Mouse (Mus musculus): Measurements from ENCODE around the gene Lmx1a. TPM values are rescaled to one million over a fixed set of nuclear protein-coding genes. Genes with fewer than 3 reads are reported as not detected.

The Lmx1a gene
- total RNA-seq, 2 experiments from 2014 or later, result 0.08 TPM; not detected in 1

- no peak for DNase-seq (ENCODE audit: low spot score in 2 of 2)
These were observed 4.6 kb downstream of the Lmx1a start for GRCm38 (mm10) chr1:167693499-167694240.

- DNase-seq (ENCODE audit: low spot score in 2 of 2), result no peak
These were observed 5.7 kb downstream of the Lmx1a start for GRCm38 (mm10) chr1:167694731-167695130.

GRCm38 (mm10) chr1:167695910-167696459, 6.9 kb downstream of the Lmx1a start:
- no peak for DNase-seq (ENCODE audit: low spot score in 2 of 2)

GRCm38 (mm10) chr1:167699706-167700105, 10.7 kb downstream of the Lmx1a start:
- DNase-seq (ENCODE audit: low spot score in 2 of 2), result no peak

GRCm38 (mm10) chr1:167700221-167700620, 11.2 kb downstream of the Lmx1a start:
- DNase-seq (ENCODE audit: low spot score in 2 of 2), result no peak

- no peak for DNase-seq (ENCODE audit: low spot score in 2 of 2)
These were observed 16.5 kb downstream of the Lmx1a start for GRCm38 (mm10) chr1:167705527-167705926.

- DNase-seq (ENCODE audit: low spot score in 2 of 2), result no peak
These were observed 19.7 kb downstream of the Lmx1a start for GRCm38 (mm10) chr1:167708761-167709160.

GRCm38 (mm10) chr1:167715730-167716341, 26.8 kb downstream of the Lmx1a start:
- no peak for DNase-seq (ENCODE audit: low spot score in 2 of 2)

GRCm38 (mm10) chr1:167734471-167734870, 45.4 kb downstream of the Lmx1a start:
- no peak for DNase-seq (ENCODE audit: low spot score in 2 of 2)

GRCm38 (mm10) chr1:167736793-167737192, 47.8 kb downstream of the Lmx1a start:
- no peak for DNase-seq (ENCODE audit: low spot score in 2 of 2)

GRCm38 (mm10) chr1:167739286-167739685, 50.2 kb downstream of the Lmx1a start:
- no peak for DNase-seq (ENCODE audit: low spot score in 2 of 2)

- DNase-seq (ENCODE audit: low spot score in 2 of 2), result no peak
These were observed 57.6 kb downstream of the Lmx1a start for GRCm38 (mm10) chr1:167746676-167747075.

- no peak for DNase-seq (ENCODE audit: low spot score in 2 of 2)
These were observed 63.6 kb downstream of the Lmx1a start for GRCm38 (mm10) chr1:167752661-167753060.

- DNase-seq (ENCODE audit: low spot score in 2 of 2), result no peak
These were observed 65.0 kb downstream of the Lmx1a start for GRCm38 (mm10) chr1:167754085-167754484.

- no peak for DNase-seq (ENCODE audit: low spot score in 2 of 2)
These were observed 65.8 kb downstream of the Lmx1a start for GRCm38 (mm10) chr1:167754636-167755522.

- no peak for DNase-seq (ENCODE audit: low spot score in 2 of 2)
These were observed 69.2 kb downstream of the Lmx1a start for GRCm38 (mm10) chr1:167758208-167758607.

GRCm38 (mm10) chr1:167760307-167760706, 71.3 kb downstream of the Lmx1a start:
- DNase-seq (ENCODE audit: low spot score in 2 of 2), result no peak

GRCm38 (mm10) chr1:167761785-167762223, 72.8 kb downstream of the Lmx1a start:
- DNase-seq (ENCODE audit: low spot score in 2 of 2), result no peak

- no peak for DNase-seq (ENCODE audit: low spot score in 2 of 2)
These were observed 77.6 kb downstream of the Lmx1a start for GRCm38 (mm10) chr1:167766619-167767018.

GRCm38 (mm10) chr1:167770457-167770856, 81.4 kb downstream of the Lmx1a start:
- DNase-seq (ENCODE audit: low spot score in 2 of 2), result no peak

GRCm38 (mm10) chr1:167779766-167780488, 90.9 kb downstream of the Lmx1a start:
- no peak for DNase-seq (ENCODE audit: low spot score in 2 of 2)
